In genomic region chr1:34462766-34463165, GRCm38 (mm10) we compare ENCODE assay signal across 9 mouse cellular contexts. TPM values are rescaled to one million over a fixed set of nuclear protein-coding genes. Genes with fewer than 3 reads are reported as not detected.
DNase-seq lines count a peak whose midpoint lies in the region; TF ChIP-seq lines count a peak whose summit lies in the region.
"Had no signal": no experiment of that assay in that cellular context is flagged by ENCODE, and none has a peak within 500 bp of the region (broad histone marks: within the 10 kb centered on the region; RNA-seq: fewer than 3 reads in every experiment).

No protein-coding gene starts in this region.

- no peak overlapping the region for H3K4me3 ChIP-seq in macrophage (ENCODE audit: inconsistent target)
- H3K4me3 ChIP-seq: limb, embryonic 12.5 days had no signal

- H3K79me2 ChIP-seq in macrophage (ENCODE audit: inconsistent target), result no peaks in the 10 kb centered on the region

- TF ChIP-seq POLR2A in brain, embryonic 14.5 days (IDR thresholded peaks at IDR 0.05; ENCODE audit: borderline replicate concordance, extremely low read depth, insufficient read depth, insufficient read length, poor library complexity, severe bottlenecking), result no peak

- no peaks in the 10 kb centered on the region for H3K36me3 ChIP-seq in macrophage (ENCODE audit: inconsistent target)
- H3K36me3 ChIP-seq: limb, embryonic 12.5 days had no signal

- peak; percentile 71 for TF ChIP-seq CTCF in brain, embryonic 14.5 days (IDR thresholded peaks at IDR 0.05; ENCODE audit: borderline replicate concordance, extremely low read depth, insufficient read depth, insufficient read length)

- WGBS in macrophage (ENCODE audit: missing documents), result 27% methylated on average over 7 of the region's 7 CpGs

- peak overlapping the region; percentile 86 for H3K27ac ChIP-seq in macrophage
- H3K27ac ChIP-seq: limb, embryonic 12.5 days had no signal

- peak; percentile 50 for DNase-seq in gastrocnemius, adult 18-20 months (ENCODE audit: low spot score)
- DNase-seq in gastrocnemius, adult 8-10 months (ENCODE audit: low spot score in 2 of 2), result no peak
- peak; percentile 87 for DNase-seq in CD4-positive helper T cell, adult 2 months (ENCODE audit: low read depth, low spot score)
- peak; percentile 48 for DNase-seq in brain, embryonic 14.5 days (ENCODE audit: low read depth)
- peak; percentile 25 to 31 for DNase-seq in frontal cortex, postnatal 36 days (ENCODE audit: low spot score in 2 of 2)
- peak; percentile 82 to 86 for DNase-seq in kidney, postnatal 4 days
- peak; percentile 69 to 92 for DNase-seq in spleen, postnatal 10 days (ENCODE audit: low spot score in 2 of 2)

RNA-seq across cellular contexts. Expression of gene Ptpn18, which starts 3.2 kb away (rescaled TPM):
- total RNA-seq in gastrocnemius, adult 18-20 months (2021), result 1 to 10 TPM; 1.4 to 1.9 TPM
- 1 to 10 TPM in 3 of 4 experiments, under 1 TPM in 1; 0.73 to 3.7 (median 1.8) TPM for total RNA-seq in gastrocnemius, adult 8-10 months (2022)
- polyA plus RNA-seq in brain, embryonic 14.5 days (2012; rRNA removed), result 12.3 and 12.6 TPM in 2 replicates
- 100 to 1,000 TPM in 1 of 26 experiments, 10 to 100 TPM in 19, 1 to 10 TPM in 6; 5.1 to 103 (median 27.0) TPM for total RNA-seq in macrophage (2018; cell fraction: chromatin; rRNA removed)
- 100 to 1,000 TPM; 104 to 196 (median 155) TPM for total RNA-seq in macrophage (2018; cell fraction: cytosol; rRNA removed)
- total RNA-seq in macrophage (2018; cell fraction: nucleus; rRNA removed), result 10 to 100 TPM; 15.2 to 72.0 (median 34.0) TPM
- polyA plus RNA-seq in macrophage (2018), result 43.6 to 172 TPM (median 169 TPM) in 3 replicates

RNA-seq across cellular contexts. Expression of gene Imp4, which starts 23.1 kb away (rescaled TPM):
- total RNA-seq in gastrocnemius, adult 18-20 months (2021), result 10 to 100 TPM; 10.3 to 13.4 TPM
- total RNA-seq in gastrocnemius, adult 8-10 months (2022), result 10 to 100 TPM in 3 of 4 experiments, 1 to 10 TPM in 1; 9.4 to 13.2 (median 11.3) TPM
- 32.4 and 34.6 TPM in 2 replicates for polyA plus RNA-seq in brain, embryonic 14.5 days (2012; rRNA removed)
- 10 to 100 TPM in 23 of 26 experiments, 1 to 10 TPM in 3; 8.6 to 34.8 (median 20.0) TPM for total RNA-seq in macrophage (2018; cell fraction: chromatin; rRNA removed)
- total RNA-seq in macrophage (2018; cell fraction: cytosol; rRNA removed), result 10 to 100 TPM; 19.7 to 39.7 (median 30.6) TPM
- total RNA-seq in macrophage (2018; cell fraction: nucleus; rRNA removed), result 10 to 100 TPM; 12.2 to 31.7 (median 17.3) TPM
- polyA plus RNA-seq in macrophage (2018), result 28.5 to 54.8 TPM (median 40.6 TPM) in 3 replicates

RNA-seq across cellular contexts. Expression of gene Ccdc115, which starts 23.3 kb away (rescaled TPM):
- total RNA-seq in gastrocnemius, adult 18-20 months (2021), result 10 to 100 TPM; 11.7 to 12.6 TPM
- 10 to 100 TPM; 10.7 to 14.9 (median 13.7) TPM for total RNA-seq in gastrocnemius, adult 8-10 months (2022)
- 50.3 and 59.4 TPM in 2 replicates for polyA plus RNA-seq in brain, embryonic 14.5 days (2012; rRNA removed)
- 10 to 100 TPM in 17 of 26 experiments, 1 to 10 TPM in 9; 3.7 to 37.4 (median 15.7) TPM for total RNA-seq in macrophage (2018; cell fraction: chromatin; rRNA removed)
- total RNA-seq in macrophage (2018; cell fraction: cytosol; rRNA removed), result 10 to 100 TPM; 16.6 to 50.3 (median 38.0) TPM
- 10 to 100 TPM in 22 of 26 experiments, 1 to 10 TPM in 4; 8.3 to 41.2 (median 16.2) TPM for total RNA-seq in macrophage (2018; cell fraction: nucleus; rRNA removed)
- polyA plus RNA-seq in macrophage (2018), result 47.2 to 87.1 TPM (median 69.5 TPM) in 3 replicates

RNA-seq across cellular contexts. Expression of gene Prss39, which starts 35.4 kb away (rescaled TPM):
- total RNA-seq in gastrocnemius, adult 18-20 months (2021), result not detected
- not detected for total RNA-seq in gastrocnemius, adult 8-10 months (2022)
- not detected in 2 replicates for polyA plus RNA-seq in brain, embryonic 14.5 days (2012; rRNA removed)
- total RNA-seq in macrophage (2018; cell fraction: chromatin; rRNA removed), result under 1 TPM in 4 of 26 experiments, not detected in 22; 0.59 to 0.79 (median 0.71) TPM
- total RNA-seq in macrophage (2018; cell fraction: cytosol; rRNA removed), result under 1 TPM in 1 of 26 experiments, not detected in 25; 0.10 TPM
- under 1 TPM in 3 of 26 experiments, not detected in 23; 0.56 to 0.65 (median 0.59) TPM for total RNA-seq in macrophage (2018; cell fraction: nucleus; rRNA removed)
- polyA plus RNA-seq in macrophage (2018), result not detected in 3 replicates
- polyA plus RNA-seq: limb, embryonic 12.5 days had no signal

Comparison
In these comparisons a context has a peak if more than half of its experiments do, and no peak if none do; other contexts are left out.
1. DNase-seq: peak in gastrocnemius, adult 18-20 months (single experiment), CD4-positive helper T cell, adult 2 months (single experiment), brain, embryonic 14.5 days (single experiment), frontal cortex, postnatal 36 days (2 of 2), kidney, postnatal 4 days (2 of 2) and spleen, postnatal 10 days (2 of 2); none in gastrocnemius, adult 8-10 months (0 of 2).